Mouse (Mus musculus) CH12F3 (cell line): Measurements from ENCODE around the gene Trim67.
"Not testable (repeated sequence)": the region's sequence is repeated elsewhere in the genome, so short reads cannot be mapped to it uniquely, and the experiment has no call there.

Experiments
- in situ Hi-C: fragments of 300-500 bp; cut with MboI; formaldehyde crosslinking; loops from 2 replicates; pipeline ENCODE4 v1.14.3; 2020; ENCODE audit warnings: low sequenced_read_pairs

Gene Trim67

GRCm38 (mm10) chr8:124831531-124831930 is 38.6 kb downstream of the Trim67 start:
- in situ Hi-C loops, result no loop called here

GRCm38 (mm10) chr8:124831941-124832340 is 39.0 kb downstream of the Trim67 start:
- in situ Hi-C loops, result no loop called here

GRCm38 (mm10) chr8:124833430-124834205 is 40.7 kb downstream of the Trim67 start:
- in situ Hi-C loops, result no loop called here

- in situ Hi-C loops, result no loop called here
These were observed 43.0 kb downstream of the Trim67 start for GRCm38 (mm10) chr8:124835848-124836247.

GRCm38 (mm10) chr8:124836273-124836672 is 43.4 kb downstream of the Trim67 start:
- in situ Hi-C loops, result no loop called here

- in situ Hi-C loops, result no loop called here
These were observed 44.0 kb downstream of the Trim67 start for GRCm38 (mm10) chr8:124836907-124837306.

GRCm38 (mm10) chr8:124837956-124838355 is 45.1 kb downstream of the Trim67 start:
- in situ Hi-C loops, result no loop called here

GRCm38 (mm10) chr8:124839371-124839770 is 46.5 kb downstream of the Trim67 start:
- in situ Hi-C loops, result no loop called here

- in situ Hi-C loops, result no loop called here
These were observed 48.0 kb downstream of the Trim67 start for GRCm38 (mm10) chr8:124840900-124841299.

- in situ Hi-C loops, result no loop called here
These were observed 48.9 kb downstream of the Trim67 start for GRCm38 (mm10) chr8:124841775-124842174.

GRCm38 (mm10) chr8:124842929-124843328 is 50.0 kb downstream of the Trim67 start:
- in situ Hi-C loops, result not testable (repeated sequence)

- in situ Hi-C loops, result no loop called here
These were observed 52.2 kb downstream of the Trim67 start for GRCm38 (mm10) chr8:124845131-124845530.

GRCm38 (mm10) chr8:124845573-124845972 is 52.7 kb downstream of the Trim67 start:
- in situ Hi-C loops, result no loop called here

GRCm38 (mm10) chr8:124853511-124853910 is 60.6 kb downstream of the Trim67 start:
- in situ Hi-C loops, result no loop called here

- in situ Hi-C loops, result no loop called here
These were observed 66.6 kb downstream of the Trim67 start for GRCm38 (mm10) chr8:124859466-124859865.

- in situ Hi-C loops, result no loop called here
These were observed 67.3 kb downstream of the Trim67 start for GRCm38 (mm10) chr8:124860188-124860587.

GRCm38 (mm10) chr8:124862321-124863162 is 69.7 kb downstream of the Trim67 start, which contains the start of the genes Gnpat and 2810004N23Rik:
Gene Gnpat, plus strand, starts transcription at chr8:124863033.
Gene 2810004N23Rik, minus strand, starts transcription at chr8:124863120.
- in situ Hi-C loops, result no loop called here

GRCm38 (mm10) chr8:124863163-124863677 is 70.3 kb downstream of the Trim67 start:
- in situ Hi-C loops, result no loop called here

- in situ Hi-C loops, result no loop called here
These were observed 70.8 kb downstream of the Trim67 start for GRCm38 (mm10) chr8:124863729-124864128.

- in situ Hi-C loops, result no loop called here
These were observed 73.8 kb downstream of the Trim67 start for GRCm38 (mm10) chr8:124866669-124867068.

- in situ Hi-C loops, result no loop called here
These were observed 74.2 kb downstream of the Trim67 start for GRCm38 (mm10) chr8:124867126-124867525.
